Mouse (Mus musculus): ENCODE measurements around the gene Polr3g.
"Not testable (repeated sequence)": the region's sequence is repeated elsewhere in the genome, so short reads cannot be mapped to it uniquely, and the experiment has no call there.

Polr3g gene

GRCm38 (mm10) chr13:81684884-81685283 lies 25.9 kb downstream of the Polr3g start:
- no peak for DNase-seq

- DNase-seq: no peak
Observed at GRCm38 (mm10) chr13:81684258-81684657, 26.6 kb downstream of the Polr3g start.

- DNase-seq: no peak
Observed at GRCm38 (mm10) chr13:81683107-81683506, 27.7 kb downstream of the Polr3g start.

GRCm38 (mm10) chr13:81675333-81675732 lies 35.5 kb downstream of the Polr3g start:
- no peak for DNase-seq

- no peak for DNase-seq
Observed at GRCm38 (mm10) chr13:81667713-81668112, 43.1 kb downstream of the Polr3g start.

GRCm38 (mm10) chr13:81664331-81664698 lies 46.5 kb downstream of the Polr3g start:
- no peak for DNase-seq

GRCm38 (mm10) chr13:81663566-81664330 lies 47.1 kb downstream of the Polr3g start:
- no peak for DNase-seq

GRCm38 (mm10) chr13:81658053-81658752 lies 52.6 kb downstream of the Polr3g start:
- no peak for DNase-seq

- DNase-seq: peak; percentile 93 to 96
Observed at GRCm38 (mm10) chr13:81657351-81658052, 53.3 kb downstream of the Polr3g start, which contains the start of gene Lysmd3. TSS of gene Lysmd3 (plus strand) at chr13:81657663.

- no peak for DNase-seq
Observed at GRCm38 (mm10) chr13:81657008-81657350, 53.8 kb downstream of the Polr3g start.

- peak in 1 of 2 experiments; percentile 40 for DNase-seq
Observed at GRCm38 (mm10) chr13:81656091-81656850, 54.5 kb downstream of the Polr3g start.

- DNase-seq: not testable (repeated sequence)
Observed at GRCm38 (mm10) chr13:81650382-81650781, 60.4 kb downstream of the Polr3g start.

GRCm38 (mm10) chr13:81646348-81646747 lies 64.5 kb downstream of the Polr3g start:
- DNase-seq: no peak

- no peak for DNase-seq
Observed at GRCm38 (mm10) chr13:81644047-81644565, 66.7 kb downstream of the Polr3g start.

GRCm38 (mm10) chr13:81642491-81643149 lies 68.2 kb downstream of the Polr3g start:
- no peak for DNase-seq

- peak in 1 of 2 experiments; percentile 64 for DNase-seq
Observed at GRCm38 (mm10) chr13:81641289-81642045, 69.3 kb downstream of the Polr3g start.

- no peak for DNase-seq
Observed at GRCm38 (mm10) chr13:81640881-81641280, 69.9 kb downstream of the Polr3g start.

GRCm38 (mm10) chr13:81639624-81640023 lies 71.2 kb downstream of the Polr3g start:
- DNase-seq: no peak

GRCm38 (mm10) chr13:81632720-81633415 lies 77.9 kb downstream of the Polr3g start, which contains the start of gene Adgrv1:
TSS of gene Adgrv1 (minus strand) at chr13:81633154.
- peak; percentile 79 to 94 for DNase-seq

GRCm38 (mm10) chr13:81630566-81630965 lies 80.2 kb downstream of the Polr3g start:
- DNase-seq: no peak

All from kidney, postnatal 25 days (tissue).